Mouse (Mus musculus): ENCODE measurements around the gene Daam1. TPM values are rescaled to one million over a fixed set of nuclear protein-coding genes. Genes with fewer than 3 reads are reported as not detected.
A peak's percentile ranks its signal among the peaks of the same experiment; 100 is the strongest.
"Not testable (repeated sequence)": the region's sequence is repeated elsewhere in the genome, so short reads cannot be mapped to it uniquely, and the experiment has no call there.

Gene Daam1
- total RNA-seq, 2 experiments from 2014 or later: 49.3 to 53.9 TPM

DNA sequence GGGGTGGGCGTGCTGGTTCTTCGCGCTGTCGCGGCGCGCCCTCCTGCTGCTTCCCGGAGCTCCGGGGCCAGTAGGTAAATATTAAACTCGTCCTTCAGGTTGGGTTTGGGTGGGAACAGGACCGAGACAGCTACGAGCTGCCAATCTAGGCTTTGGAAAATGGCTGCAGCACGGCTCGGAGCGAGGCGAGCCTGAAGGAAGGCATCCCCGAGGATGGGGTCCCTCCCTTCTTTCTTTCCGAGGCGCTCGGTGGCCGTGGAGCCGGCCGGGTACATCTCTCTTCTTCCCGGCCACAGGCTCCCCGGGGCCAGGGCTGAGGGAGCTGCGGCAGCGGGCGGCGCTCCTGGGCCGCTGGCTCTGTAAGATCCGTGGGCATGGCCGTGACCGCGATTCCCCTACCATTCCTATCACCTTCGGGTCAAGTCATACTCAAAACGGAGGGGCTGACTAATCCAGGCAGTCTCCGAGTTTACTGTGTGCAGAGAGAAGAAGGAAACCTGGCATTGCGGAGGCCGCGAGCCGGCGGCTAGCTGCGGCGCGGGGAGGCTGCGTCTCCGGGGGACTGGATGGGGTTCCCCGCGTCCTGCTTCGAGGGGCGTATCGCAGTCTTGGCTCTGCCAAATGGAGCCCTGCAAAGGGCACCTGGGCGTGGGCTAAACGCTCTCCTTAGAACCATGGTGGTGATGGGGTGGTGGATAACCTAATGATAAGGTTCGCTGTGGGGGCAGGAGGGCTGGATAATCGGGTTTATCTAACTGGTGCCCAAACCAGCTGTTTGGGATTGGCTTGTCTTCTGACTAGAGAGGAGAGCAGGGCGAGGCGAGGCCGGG is 595 bp downstream of the Daam1 start:
- DNase-seq (ENCODE audit: low spot score in 2 of 2): no peak
- intact Hi-C loops (cut with DNase I): loop anchor here (5.0 kb wide), 4 partner anchors 76 to 216 kb away; no protein-coding TSS in a partner anchor

DNA sequence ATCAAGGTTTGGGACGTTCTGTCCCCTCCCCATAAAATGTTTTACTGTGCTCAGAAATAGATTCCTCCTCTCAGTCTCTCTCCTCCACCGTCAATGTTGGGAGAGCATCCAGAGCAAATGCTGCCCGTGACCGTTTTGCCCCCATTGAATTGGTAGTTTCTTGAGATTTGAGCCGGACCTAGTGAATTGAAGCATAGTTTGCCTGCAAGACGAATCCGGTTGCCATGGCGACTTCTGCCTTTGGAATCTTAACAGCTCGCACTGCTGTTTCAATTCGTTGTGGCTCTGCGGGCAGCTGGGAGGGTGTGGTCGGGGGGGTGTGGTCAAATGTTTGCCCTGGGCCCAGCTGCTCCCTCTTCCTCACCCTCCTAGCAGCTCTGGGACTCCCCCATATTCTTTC is 1.3 kb downstream of the Daam1 start:
- intact Hi-C loops (cut with DNase I): loop anchor here (5.0 kb wide), 4 partner anchors 75 to 215 kb away; no protein-coding TSS in a partner anchor
- peak; percentile 54 to 64 for DNase-seq (ENCODE audit: low spot score in 2 of 2)

DNA sequence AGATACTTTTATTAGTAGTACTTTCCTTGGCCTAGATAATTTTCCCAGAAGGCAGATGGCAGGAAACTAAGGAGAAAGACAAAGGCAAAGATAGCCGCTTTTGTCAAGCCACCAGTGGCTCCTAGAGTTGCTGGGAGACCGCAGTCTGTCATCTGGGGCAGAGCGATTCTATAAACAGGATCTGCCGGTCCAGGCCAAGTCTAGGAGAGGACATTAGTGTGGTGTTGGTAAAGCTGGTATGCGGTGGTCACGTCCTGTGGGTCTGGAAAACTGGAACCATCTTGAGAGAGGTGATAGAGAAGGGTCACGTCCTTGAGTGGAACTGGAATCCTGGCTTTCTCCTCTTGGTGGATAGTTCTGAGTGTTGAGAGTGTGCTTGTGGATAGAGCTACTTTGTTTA is 3.2 kb downstream of the Daam1 start:
- DNase-seq (ENCODE audit: low spot score in 2 of 2): no peak
- intact Hi-C loops (cut with DNase I): loop anchor here (5.0 kb wide), 4 partner anchors 73 to 213 kb away; no protein-coding TSS in a partner anchor

DNA sequence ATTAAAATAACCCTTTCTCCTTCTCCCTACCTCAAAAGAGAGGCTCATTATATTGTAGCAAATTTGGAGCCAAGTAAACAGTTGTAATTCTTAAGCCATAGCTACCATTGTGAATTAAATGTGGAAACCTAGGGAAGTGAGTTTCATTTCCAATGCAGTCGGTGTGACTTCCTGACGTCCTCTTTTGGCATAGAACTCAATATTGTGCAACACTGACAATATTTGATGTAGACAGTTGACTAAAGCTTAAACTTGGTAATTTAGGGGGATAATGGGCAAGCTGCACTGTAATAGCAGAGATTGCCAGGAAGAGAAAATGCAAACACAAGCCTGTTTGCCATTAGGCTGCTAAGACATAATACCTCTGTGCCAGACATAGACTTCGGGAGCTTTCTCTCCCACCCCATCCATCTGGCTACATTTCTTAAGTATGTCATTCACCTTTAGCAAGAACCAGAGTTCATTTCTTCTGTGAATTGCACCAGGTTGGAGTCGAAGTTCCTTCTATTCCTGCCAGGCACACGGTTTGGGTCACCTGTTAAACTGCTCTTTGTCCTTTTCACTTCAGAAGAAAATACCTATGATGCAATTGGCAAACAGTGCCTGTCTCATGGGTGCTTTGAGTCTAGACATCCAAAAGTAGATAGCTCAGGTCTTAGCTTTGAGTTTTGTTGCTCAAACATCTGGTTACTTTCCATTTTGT is 5.2 kb downstream of the Daam1 start:
- intact Hi-C loops (cut with DNase I): no loop called here
- no peak for DNase-seq (ENCODE audit: low spot score in 2 of 2)

DNA sequence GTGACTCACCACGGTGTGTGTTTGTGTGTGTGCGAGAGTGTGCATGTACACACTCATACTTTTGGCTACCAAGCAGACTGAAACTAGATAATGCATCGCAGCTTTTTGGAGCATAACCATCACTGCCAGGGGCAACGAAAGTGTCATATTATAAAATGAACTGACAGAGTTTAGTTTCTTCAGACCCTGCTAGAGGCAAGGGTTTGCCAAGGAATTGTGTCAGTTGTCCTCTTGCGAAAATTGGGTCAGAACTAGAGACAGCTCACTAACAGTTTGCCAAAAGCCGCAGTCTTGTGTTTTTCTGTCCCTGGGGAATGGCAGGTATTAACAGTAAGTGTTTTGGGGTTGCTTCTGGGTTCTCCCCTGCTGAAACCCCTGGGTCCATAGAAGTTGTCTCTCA is 5.9 kb downstream of the Daam1 start:
- DNase-seq (ENCODE audit: low spot score in 2 of 2): no peak
- intact Hi-C loops (cut with DNase I): no loop called here

DNA sequence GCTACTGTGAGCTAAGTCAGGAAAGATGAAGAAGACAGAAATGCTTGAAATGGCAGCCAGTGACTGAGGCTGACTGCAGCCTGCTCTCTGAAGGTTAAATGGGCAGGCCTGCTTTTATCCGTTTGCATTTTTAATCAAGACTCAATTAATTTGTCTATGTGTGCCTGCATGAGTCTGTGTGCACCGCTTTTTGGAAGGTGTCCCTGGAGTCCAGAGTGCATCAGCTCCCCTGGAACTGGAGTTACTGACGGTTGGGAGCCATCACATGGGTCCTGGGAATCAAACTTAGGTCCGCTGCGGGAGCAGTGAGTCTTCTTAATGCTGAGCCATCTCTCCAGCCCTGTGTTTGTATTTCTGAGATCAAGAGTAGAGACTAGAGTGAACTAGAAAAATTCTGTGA is 6.7 kb downstream of the Daam1 start:
- intact Hi-C loops (cut with DNase I): no loop called here
- no peak for DNase-seq (ENCODE audit: low spot score in 2 of 2)

DNA sequence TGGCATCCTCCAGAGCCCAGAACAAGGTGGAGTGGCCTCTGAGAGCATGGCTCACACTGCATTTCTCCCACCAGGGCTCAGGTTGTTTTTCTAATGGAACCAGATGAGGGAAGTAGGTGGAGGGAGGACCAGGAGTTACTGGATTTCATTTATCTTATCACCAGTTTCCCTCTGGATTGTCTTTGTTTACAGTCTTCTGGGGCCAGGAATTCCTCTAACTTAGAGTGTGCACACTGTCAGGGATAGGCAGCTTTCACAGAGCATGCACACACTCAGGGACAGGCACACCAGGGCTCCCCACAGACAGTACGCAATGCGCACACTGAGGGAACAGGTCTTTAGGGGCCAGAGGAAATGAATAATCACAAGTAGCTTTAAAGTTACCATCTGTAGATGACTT is 7.4 kb downstream of the Daam1 start:
- DNase-seq (ENCODE audit: low spot score in 2 of 2): no peak
- intact Hi-C loops (cut with DNase I): no loop called here

DNA sequence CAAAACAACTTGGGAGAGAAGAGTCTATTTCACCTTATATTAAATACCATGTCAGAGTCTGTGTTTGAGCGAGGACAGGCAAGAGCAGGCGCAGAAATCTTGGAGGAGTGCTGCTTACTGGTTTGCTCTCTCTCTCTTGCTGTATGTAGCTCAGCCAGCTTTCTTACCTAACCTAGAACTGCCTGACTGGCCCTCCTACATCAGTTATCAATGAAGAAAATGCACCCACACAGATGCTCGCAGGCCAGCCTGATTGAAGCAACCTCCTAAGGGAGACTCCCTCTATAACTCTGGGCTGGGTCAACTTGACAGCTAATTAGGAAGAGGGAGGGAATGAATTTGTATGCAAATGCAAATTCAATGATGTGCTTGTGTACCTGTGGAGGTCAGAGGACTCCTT is 8.8 kb downstream of the Daam1 start:
- no peak for DNase-seq (ENCODE audit: low spot score in 2 of 2)
- intact Hi-C loops (cut with DNase I): no loop called here

DNA sequence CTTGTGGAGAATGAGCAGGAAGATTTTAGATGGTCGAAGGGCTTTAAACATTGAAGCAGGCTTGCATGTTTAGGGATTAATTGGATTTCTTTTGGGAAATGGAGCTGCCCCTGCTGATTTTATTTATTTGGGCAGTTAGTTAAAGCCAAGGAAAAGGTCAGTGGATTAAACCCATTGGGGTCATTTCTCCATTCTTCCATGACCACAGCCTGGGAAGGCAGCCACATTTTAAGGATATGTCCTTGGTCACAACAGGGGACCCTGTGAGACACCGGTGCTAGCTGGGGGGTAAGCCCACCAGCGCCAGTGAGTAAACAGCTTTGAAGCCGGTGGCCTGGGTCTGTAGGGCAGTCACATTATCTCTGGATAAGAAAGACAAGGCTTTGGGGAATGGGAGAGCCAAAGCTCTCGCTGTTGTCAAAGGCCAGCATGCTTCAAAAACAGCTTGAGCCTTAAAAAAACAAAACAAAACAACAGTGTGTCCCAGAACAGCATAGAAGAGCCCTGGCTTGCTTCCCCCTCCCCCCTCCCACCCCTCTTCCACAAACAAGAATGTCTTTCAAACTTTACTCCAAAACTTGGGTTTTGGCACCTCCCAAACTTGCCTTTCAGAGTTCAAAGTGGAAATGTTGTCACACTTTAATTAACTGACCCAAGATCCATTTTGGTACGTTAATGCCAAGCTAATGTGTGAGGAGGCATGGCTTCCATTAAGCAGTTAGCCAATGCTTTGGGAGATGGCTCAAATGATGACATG is 9.7 kb downstream of the Daam1 start:
- intact Hi-C loops (cut with DNase I): no loop called here
- DNase-seq (ENCODE audit: low spot score in 2 of 2): no peak

DNA sequence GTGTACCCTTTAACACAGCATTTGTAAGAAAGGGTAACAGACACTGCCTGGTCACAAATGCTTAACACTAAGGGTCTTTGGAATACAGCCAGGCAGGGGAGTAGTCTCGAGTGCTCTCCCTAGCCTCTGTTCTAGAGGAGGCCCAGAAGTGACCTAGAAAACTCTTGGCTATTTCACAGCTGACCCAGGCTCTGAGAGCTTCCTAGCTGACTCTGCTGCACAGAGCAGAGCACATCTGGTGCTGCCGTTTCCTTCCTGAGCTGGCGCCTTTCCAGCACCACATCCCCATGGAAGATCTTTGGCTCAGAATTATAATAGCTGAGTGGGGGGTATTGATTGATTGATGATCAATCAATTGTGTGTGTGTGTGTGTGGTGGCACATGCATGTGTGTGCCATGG is 11.1 kb downstream of the Daam1 start:
- intact Hi-C loops (cut with DNase I): no loop called here
- no peak for DNase-seq (ENCODE audit: low spot score in 2 of 2)

DNA sequence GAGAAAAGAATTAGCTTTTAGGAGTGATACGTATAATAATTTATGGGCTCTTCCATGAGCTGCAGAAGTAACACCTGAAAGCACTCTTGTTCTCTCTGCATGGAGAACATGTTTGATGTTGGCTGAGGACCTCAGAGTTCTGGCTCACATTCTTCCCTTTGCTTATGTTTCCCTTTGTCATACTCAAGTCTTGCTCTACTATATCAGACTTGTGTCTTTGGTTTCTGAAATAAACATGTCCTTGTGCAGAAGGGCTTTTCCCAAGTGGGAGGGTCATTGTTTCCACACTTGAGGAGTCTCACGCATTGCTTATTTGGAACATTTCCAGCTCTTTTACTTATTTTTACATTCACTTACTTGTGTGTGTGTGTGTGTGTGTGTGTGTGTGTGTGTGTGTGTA is 11.7 kb downstream of the Daam1 start:
- intact Hi-C loops (cut with DNase I): no loop called here
- DNase-seq (ENCODE audit: low spot score in 2 of 2): no peak

DNA sequence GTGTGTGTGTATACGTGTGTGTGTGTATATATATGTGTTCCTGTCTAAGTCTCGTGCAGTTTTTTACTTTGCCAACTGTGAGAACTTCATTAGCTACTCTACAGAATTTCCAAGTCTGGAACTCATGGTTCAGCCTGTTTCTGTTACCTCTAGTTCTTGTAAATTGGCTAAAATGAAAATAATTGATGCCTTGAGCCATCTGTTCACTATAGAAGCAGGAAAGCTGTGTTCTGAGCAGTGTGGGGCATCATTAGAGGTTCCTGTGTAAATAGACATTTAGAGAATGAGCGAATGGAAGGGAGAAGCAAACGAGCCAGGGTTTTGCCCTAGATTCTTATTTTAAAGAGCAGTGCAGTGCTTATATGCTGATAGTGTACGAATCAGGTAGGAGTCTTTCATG is 14.6 kb downstream of the Daam1 start:
- intact Hi-C loops (cut with DNase I): no loop called here
- DNase-seq (ENCODE audit: low spot score in 2 of 2): no peak

DNA sequence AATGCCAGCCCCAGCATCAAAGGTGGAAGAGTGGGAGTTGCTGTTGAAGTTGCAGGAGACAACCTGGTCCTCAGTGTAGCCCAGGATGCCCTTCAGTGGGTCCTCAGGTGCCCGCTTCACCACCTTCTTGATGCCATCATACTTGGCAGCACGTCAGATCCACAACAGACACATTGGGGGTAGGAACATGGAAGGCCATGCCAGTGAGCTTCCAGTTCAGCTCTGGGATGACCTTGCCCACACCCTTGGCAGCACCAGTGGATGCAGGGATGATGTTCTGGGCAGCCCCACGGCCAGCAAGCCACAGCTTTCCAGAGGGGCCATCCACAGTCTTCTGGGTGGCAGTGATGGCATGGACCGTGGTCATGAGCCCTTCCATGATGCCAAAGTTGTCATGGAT is 15.5 kb downstream of the Daam1 start:
- intact Hi-C loops (cut with DNase I); DNase-seq (ENCODE audit: low spot score in 2 of 2): not testable (repeated sequence)

DNA sequence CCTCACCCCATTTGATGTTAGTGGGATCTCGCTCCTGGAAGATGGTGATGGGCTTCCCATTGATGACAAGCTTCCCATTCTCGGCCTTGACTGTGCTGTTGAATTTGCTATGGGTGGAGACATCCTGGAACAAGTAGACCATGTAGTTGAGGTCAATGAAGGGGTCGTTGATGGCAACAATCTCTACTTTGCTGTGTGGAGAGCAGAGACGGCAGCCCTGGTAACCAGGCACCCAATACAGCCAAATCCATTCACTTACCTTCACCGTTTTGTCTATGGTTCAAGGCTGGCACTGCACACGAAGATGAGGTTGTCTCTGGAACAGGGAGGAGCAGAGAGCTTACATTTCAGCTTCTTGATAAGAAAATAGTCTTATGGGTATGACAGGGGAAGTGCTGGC is 16.1 kb downstream of the Daam1 start:
- intact Hi-C loops (cut with DNase I); DNase-seq (ENCODE audit: low spot score in 2 of 2): not testable (repeated sequence)

DNA sequence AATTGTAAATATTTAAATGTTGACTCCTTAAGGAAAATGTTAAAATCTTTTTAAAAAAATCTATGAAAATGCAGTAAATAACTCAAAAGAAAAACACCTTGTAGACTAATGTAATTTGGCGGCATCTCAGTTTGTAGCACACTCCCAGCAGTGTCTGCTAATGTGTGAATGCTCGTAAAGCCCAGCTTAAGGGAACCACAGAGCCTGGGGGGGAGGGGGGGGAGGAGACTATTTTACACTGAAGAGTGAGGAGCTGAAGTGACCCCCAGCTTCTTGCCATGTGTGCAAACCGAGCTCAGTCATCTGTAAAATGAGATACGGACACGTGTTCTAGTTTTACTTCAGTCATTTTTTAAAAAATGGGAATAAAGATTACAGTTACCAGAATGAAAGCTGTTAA is 16.7 kb downstream of the Daam1 start:
- intact Hi-C loops (cut with DNase I): no loop called here
- DNase-seq (ENCODE audit: low spot score in 2 of 2): no peak

DNA sequence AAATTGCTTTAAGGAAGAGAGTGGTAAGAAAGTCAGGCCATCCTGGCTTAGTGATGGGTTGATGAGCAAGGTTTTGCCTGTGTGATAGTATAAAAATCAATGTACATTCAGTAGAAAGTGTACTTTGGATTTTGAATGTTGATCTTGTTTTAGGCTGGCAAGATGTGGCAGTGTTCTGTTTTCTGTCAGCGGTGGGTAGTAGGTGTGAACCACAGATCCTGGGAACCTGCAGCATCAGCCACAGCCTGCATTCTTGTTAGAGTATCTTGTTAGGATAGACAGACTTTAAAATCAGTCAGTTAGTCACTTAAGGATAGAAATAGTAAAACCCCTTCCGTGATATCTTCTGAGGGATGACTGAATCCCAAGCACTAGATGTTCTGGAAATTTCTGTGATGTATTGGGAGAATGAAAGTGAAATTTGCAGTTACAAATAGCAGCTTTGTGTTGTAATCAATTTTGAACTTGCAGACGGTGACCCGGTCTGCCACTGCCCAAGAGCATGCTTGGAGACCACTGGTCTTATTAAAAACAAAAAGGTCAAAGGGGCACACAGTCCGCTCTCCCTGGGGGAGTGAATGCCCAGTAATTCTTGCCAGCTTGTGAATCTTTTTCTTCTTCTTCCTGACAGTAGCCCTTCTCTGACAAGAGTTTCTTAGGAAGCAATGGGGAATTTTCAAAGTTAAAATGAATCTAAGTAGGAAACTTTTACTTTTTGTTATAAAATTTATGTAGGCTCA is 17.3 kb downstream of the Daam1 start:
- intact Hi-C loops (cut with DNase I): no loop called here

DNA sequence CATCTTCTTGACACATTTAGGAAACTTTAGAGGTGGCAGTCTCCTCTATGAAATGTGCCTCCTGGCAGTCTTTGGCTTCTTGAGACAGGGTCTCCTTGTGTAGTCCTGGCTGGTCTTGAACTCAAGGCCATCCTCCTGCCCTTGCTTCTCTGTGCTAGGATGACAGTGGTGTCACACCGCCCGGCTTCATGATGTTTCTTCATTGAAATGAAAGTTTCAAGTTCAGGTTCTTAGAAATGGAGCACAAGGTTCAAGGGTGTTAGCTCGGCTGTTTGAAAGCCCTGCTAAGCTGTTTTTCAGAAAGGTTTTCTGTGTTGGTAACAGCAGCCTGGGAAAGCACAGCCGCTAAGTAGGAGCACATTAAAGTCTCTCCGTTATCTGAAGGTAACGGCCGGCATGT is 18.2 kb downstream of the Daam1 start:
- intact Hi-C loops (cut with DNase I): no loop called here
- no peak for DNase-seq (ENCODE audit: low spot score in 2 of 2)

More for the DNA sequence above, 17.3 kb downstream of the Daam1 start:
- no peak for DNase-seq (ENCODE audit: low spot score in 2 of 2)

DNA sequence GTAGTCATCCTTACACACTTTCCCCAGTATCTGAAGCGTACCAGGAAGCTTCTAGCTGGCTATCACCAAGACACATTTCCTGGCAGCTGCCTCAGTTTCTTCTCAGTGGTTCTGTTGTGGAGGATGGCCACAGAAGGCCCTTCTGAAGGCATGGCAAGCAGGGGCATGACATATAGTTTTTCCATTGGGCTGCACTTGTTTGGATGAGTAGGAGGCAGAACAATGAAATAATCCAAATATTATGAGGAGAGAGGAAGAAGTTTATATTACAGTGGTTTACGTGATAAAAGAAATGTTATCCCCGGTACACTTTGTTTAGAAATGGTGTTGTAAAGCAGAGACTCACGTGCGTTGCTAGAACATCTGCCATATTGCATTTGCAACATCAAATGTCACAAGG is 19.3 kb downstream of the Daam1 start:
- no peak for DNase-seq (ENCODE audit: low spot score in 2 of 2)
- intact Hi-C loops (cut with DNase I): no loop called here

DNA sequence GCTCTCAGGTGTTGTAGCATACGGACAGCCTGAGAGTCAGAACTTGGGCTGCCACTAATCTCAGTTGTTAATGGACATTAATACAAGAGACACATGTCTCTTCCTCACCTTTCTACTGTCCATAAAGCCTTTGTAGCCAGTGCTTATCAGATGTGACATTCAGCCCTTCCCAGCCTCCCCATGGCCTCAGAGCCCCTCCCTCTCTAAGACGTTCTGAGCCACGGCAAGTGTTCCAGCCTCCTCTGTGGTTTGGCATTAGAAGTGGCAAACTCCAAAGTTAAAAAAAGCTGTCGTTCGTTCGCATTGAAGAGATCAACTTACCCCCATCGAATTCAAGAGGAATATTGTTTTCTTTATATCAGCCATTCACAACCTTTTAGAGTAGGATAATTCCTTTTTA is 21.8 kb downstream of the Daam1 start:
- DNase-seq (ENCODE audit: low spot score in 2 of 2): no peak
- intact Hi-C loops (cut with DNase I): no loop called here

DNA sequence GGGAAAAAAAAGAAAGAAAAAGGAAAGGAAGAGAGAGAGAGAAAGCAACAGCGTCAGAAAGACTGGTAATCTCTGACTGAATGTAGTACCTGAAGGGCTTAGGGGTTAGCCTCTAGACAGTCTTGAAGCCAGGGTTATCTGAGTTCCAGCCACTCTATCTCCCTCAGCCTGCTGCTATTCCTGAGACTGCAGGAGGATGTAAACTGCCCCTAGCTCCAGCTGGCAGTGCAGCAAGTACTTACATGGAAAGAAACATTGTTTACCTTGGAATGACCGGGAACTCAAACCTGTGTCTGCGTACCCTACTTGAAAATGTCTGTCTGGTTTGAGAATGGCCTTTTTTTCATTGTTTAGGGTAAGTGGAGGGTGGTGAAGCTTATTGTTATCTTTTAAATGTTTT is 22.8 kb downstream of the Daam1 start:
- intact Hi-C loops (cut with DNase I): no loop called here
- DNase-seq (ENCODE audit: low spot score in 2 of 2): no peak
